Mouse (Mus musculus): ENCODE measurements at regions not wholly inside any gene's neighbourhood (a gene's known extent, or its start where the extent isn't known, plus 50 kb on each side); places are given as distances from the start of the nearest gene placed in this dataset.
A peak's percentile ranks its signal among the peaks of the same experiment; 100 is the strongest.

GRCm38 (mm10) chr11:19714211-19714610 lies 210.0 kb upstream of the Spred2 start:
- TF ChIP-seq EP300 (IDR thresholded peaks at IDR 0.05; ENCODE audit: low read depth) (no peak), CTCF (IDR thresholded peaks at IDR 0.05; ENCODE audit: low read depth) (no peak)
- Histone ChIP-seq H3K27ac (no peak overlapping the region), H3K4me1 (replicated peaks; ENCODE audit: control insufficient read depth in 2 of 2, insufficient read depth in 2 of 2, low read length in 1 of 2) (no peaks in the 10 kb centered on the region), H3K9me3 (ENCODE audit: control insufficient read depth, low read length) (no peaks in the 10 kb centered on the region), H3K27me3 (ENCODE audit: control insufficient read depth, insufficient read depth, low read length) (no peaks in the 10 kb centered on the region), H3K36me3 (replicated peaks; ENCODE audit: control insufficient read depth, insufficient read depth, low read depth) (no peaks in the 10 kb centered on the region), H3K9ac (replicated peaks) (no peak overlapping the region), H3K4me3 (ENCODE audit: insufficient read depth in 1 of 2, low read depth in 2 of 2, low read length in 2 of 2) (no peak overlapping the region), H3K4me2 (ENCODE audit: low read depth) (no peak overlapping the region)
- ATAC-seq (ENCODE audit: insufficient read depth) (no peak), DNase-seq (ENCODE audit: low read depth in 3 of 3, low spot score in 3 of 3) (no peak)
- whole genome bisulfite sequencing (ENCODE audit: insufficient replicate concordance): 35% methylated on average over 5 of the region's 5 CpGs

DNA sequence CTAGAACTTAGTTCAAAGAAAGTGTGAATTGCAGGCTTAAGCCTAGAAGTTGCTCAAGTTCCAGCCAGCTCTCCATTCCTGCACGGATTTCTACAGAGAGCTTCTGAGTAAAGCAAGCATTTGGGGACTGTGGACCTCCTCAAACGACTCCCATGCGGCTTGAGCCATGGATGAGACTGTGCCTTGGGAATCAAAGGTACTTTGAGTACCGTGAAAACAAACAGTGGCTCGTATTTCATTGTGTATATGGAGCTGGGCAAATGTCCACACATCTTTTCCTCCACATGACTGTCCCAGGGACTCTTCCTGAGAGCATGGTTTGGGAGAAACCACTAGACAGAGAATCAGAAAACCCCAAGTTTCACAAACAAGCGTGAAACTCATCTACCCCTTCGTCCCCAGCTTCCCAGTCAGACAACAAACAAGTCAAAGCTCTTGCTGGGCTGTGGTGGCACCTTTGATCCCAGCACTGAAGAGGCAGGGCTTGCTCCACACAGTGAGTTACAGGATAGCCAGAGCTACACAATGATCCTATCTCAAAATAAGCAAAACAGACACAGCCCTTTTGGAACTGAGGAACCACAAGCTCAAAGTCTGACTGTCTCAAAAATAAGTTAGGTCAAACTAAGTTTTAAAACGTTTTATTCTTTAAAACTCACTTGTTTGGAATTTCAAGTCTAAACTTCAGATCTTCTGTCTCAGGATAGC lies 209.1 kb upstream of the Spred2 start:
- Histone ChIP-seq H3K27ac (no peak overlapping the region), H3K9me3 (ENCODE audit: control insufficient read depth, low read length) (no peaks in the 10 kb centered on the region), H3K9ac (replicated peaks) (no peak overlapping the region), H3K4me1 (replicated peaks; ENCODE audit: control insufficient read depth in 2 of 2, insufficient read depth in 2 of 2, low read length in 1 of 2) (no peaks in the 10 kb centered on the region), H3K4me3 (ENCODE audit: insufficient read depth in 1 of 2, low read depth in 2 of 2, low read length in 2 of 2) (no peak overlapping the region), H3K4me2 (ENCODE audit: low read depth) (no peak overlapping the region), H3K36me3 (replicated peaks; ENCODE audit: control insufficient read depth, insufficient read depth, low read depth) (no peaks in the 10 kb centered on the region), H3K27me3 (ENCODE audit: control insufficient read depth, insufficient read depth, low read length) (no peaks in the 10 kb centered on the region)
- peak; percentile 62; the same call in 1 of the 2 replicates for ATAC-seq (ENCODE audit: insufficient read depth)
- DNase-seq (ENCODE audit: low read depth in 3 of 3, low spot score in 3 of 3): peak in 2 of 3 experiments; percentile 12 to 13
- WGBS (ENCODE audit: insufficient replicate concordance): 25% methylated on average over 8 of the region's 8 CpGs
- TF ChIP-seq CTCF (IDR thresholded peaks at IDR 0.05; ENCODE audit: low read depth) (no peak), EP300 (IDR thresholded peaks at IDR 0.05; ENCODE audit: low read depth) (no peak)

DNA sequence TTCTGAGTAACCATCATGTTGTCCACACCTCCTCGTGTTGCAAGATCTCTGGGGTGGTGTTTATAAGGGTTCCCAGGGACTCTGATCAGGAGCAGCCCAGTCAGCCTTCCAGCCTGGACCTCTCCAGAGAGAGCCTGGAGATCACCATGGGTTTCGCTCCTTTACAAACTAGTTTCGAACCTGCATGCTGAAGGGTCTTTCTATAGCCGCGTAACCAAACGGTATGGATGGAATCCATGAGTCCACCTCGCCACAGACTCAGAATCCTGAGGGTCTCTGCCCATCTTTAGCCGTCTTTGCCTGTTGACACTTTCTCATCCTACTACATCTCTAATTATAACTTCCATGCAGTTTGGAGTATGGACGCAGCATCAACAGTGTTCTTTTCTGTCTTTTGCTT lies 206.0 kb upstream of the Spred2 start:
- Histone ChIP-seq H3K4me3 (ENCODE audit: insufficient read depth in 1 of 2, low read depth in 2 of 2, low read length in 2 of 2) (no peak overlapping the region), H3K9me3 (ENCODE audit: control insufficient read depth, low read length) (no peaks in the 10 kb centered on the region), H3K9ac (replicated peaks) (no peak overlapping the region), H3K4me1 (replicated peaks; ENCODE audit: control insufficient read depth in 2 of 2, insufficient read depth in 2 of 2, low read length in 1 of 2) (no peaks in the 10 kb centered on the region), H3K4me2 (ENCODE audit: low read depth) (no peak overlapping the region), H3K36me3 (replicated peaks; ENCODE audit: control insufficient read depth, insufficient read depth, low read depth) (no peaks in the 10 kb centered on the region), H3K27me3 (ENCODE audit: control insufficient read depth, insufficient read depth, low read length) (no peaks in the 10 kb centered on the region), H3K27ac (no peak overlapping the region)
- 82% methylated on average over 9 of the region's 9 CpGs for WGBS (ENCODE audit: insufficient replicate concordance)
- TF ChIP-seq CTCF (IDR thresholded peaks at IDR 0.05; ENCODE audit: low read depth) (no peak), EP300 (IDR thresholded peaks at IDR 0.05; ENCODE audit: low read depth) (no peak)
- DNase-seq (ENCODE audit: low read depth in 3 of 3, low spot score in 3 of 3) (no peak), ATAC-seq (ENCODE audit: insufficient read depth) (no peak)

DNA sequence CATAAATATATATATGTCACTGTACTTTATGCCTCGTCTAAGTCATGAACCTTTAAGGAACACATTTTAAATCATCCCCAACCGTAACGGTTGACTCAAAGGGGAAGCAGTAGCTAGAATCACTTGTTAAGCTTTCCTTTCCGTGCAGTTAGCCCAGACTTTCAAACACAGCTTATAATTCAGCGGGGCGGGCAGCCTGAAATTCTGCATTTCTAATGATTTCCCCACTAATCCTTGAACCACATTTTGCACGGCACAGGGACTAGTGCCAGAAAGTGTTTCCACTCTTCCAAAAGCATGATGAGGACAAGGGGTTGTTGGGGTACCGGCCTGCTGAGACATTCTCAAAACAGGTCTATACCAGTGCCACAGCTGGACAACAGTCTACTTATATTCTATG lies 195.1 kb upstream of the Spred2 start:
- no peak for DNase-seq (ENCODE audit: low read depth in 3 of 3, low spot score in 3 of 3)
- no peak overlapping the region for H3K4me3 ChIP-seq (ENCODE audit: insufficient read depth in 1 of 2, low read depth in 2 of 2, low read length in 2 of 2)
- TF ChIP-seq EP300 (IDR thresholded peaks at IDR 0.05; ENCODE audit: low read depth) (no peak), CTCF (IDR thresholded peaks at IDR 0.05; ENCODE audit: low read depth) (no peak)
- H3K4me1 ChIP-seq (replicated peaks; ENCODE audit: control insufficient read depth in 2 of 2, insufficient read depth in 2 of 2, low read length in 1 of 2): no peaks in the 10 kb centered on the region
- H3K4me2 ChIP-seq (ENCODE audit: low read depth): no peak overlapping the region
- no peaks in the 10 kb centered on the region for H3K27me3 ChIP-seq (ENCODE audit: control insufficient read depth, insufficient read depth, low read length)
- H3K36me3 ChIP-seq (replicated peaks; ENCODE audit: control insufficient read depth, insufficient read depth, low read depth): no peaks in the 10 kb centered on the region
- 69% methylated on average over 8 of the region's 8 CpGs for WGBS (ENCODE audit: insufficient replicate concordance)
- no peak for ATAC-seq (ENCODE audit: insufficient read depth)
- no peaks in the 10 kb centered on the region for H3K9me3 ChIP-seq (ENCODE audit: control insufficient read depth, low read length)
- H3K27ac ChIP-seq: no peak overlapping the region
- no peak overlapping the region for H3K9ac ChIP-seq (replicated peaks)

DNA sequence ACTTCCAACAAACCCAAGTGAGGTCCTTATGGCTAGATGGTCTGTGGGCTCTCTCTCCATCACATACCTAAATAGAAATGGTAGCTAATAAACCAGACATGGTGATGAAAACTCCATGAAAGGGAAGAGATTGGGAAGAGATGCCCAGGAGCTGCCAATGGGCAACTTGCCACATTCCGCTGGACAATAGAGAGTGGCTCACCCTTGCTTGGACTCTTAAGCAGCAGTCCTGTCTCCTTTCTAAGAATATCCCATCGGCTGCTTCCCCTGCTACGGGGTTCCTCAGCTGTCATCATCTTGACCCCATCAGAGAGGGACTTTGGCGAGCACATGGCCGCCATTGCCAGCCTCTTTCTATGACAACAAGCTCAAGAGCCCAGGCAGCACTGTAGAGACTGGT lies 193.4 kb upstream of the Spred2 start:
- DNase-seq (ENCODE audit: low read depth in 3 of 3, low spot score in 3 of 3) (no peak), ATAC-seq (ENCODE audit: insufficient read depth) (no peak)
- no peaks in the 10 kb centered on the region for H3K4me1 ChIP-seq (replicated peaks; ENCODE audit: control insufficient read depth in 2 of 2, insufficient read depth in 2 of 2, low read length in 1 of 2)
- H3K4me3 ChIP-seq (ENCODE audit: insufficient read depth in 1 of 2, low read depth in 2 of 2, low read length in 2 of 2): no peak overlapping the region
- no peaks in the 10 kb centered on the region for H3K27me3 ChIP-seq (ENCODE audit: control insufficient read depth, insufficient read depth, low read length)
- 74% methylated on average over 5 of the region's 5 CpGs for WGBS (ENCODE audit: insufficient replicate concordance)
- TF ChIP-seq EP300 (IDR thresholded peaks at IDR 0.05; ENCODE audit: low read depth) (no peak), CTCF (IDR thresholded peaks at IDR 0.05; ENCODE audit: low read depth) (no peak)
- H3K4me2 ChIP-seq (ENCODE audit: low read depth): no peak overlapping the region
- H3K27ac ChIP-seq: no peak overlapping the region
- no peak overlapping the region for H3K9ac ChIP-seq (replicated peaks)
- H3K36me3 ChIP-seq (replicated peaks; ENCODE audit: control insufficient read depth, insufficient read depth, low read depth): no peaks in the 10 kb centered on the region
- no peaks in the 10 kb centered on the region for H3K9me3 ChIP-seq (ENCODE audit: control insufficient read depth, low read length)

Data from liver, embryonic 14.5 days (tissue).